Mouse (Mus musculus) T-helper 17 cell (primary cell): Measurements from ENCODE around the gene Carm1.
"Not testable (repeated sequence)": the region's sequence is repeated elsewhere in the genome, so short reads cannot be mapped to it uniquely, and the experiment has no call there.

Source experiments
- in situ Hi-C, 2 experiments: fragments of 300-600 bp; cut with MboI, MseI; formaldehyde crosslinking; loops; 1 replicate in 1 of 2; 2 replicates in 1 of 2; pipeline ENCODE4 v1.15.1; 2025; ENCODE audit warnings: high pct_unique_total_duplicates in 2 of 2

Gene Carm1

GRCm38 (mm10) chr9:21537009-21537408 lies 9.7 kb upstream of the Carm1 start:
- in situ Hi-C loops: no loop called here

DNA sequence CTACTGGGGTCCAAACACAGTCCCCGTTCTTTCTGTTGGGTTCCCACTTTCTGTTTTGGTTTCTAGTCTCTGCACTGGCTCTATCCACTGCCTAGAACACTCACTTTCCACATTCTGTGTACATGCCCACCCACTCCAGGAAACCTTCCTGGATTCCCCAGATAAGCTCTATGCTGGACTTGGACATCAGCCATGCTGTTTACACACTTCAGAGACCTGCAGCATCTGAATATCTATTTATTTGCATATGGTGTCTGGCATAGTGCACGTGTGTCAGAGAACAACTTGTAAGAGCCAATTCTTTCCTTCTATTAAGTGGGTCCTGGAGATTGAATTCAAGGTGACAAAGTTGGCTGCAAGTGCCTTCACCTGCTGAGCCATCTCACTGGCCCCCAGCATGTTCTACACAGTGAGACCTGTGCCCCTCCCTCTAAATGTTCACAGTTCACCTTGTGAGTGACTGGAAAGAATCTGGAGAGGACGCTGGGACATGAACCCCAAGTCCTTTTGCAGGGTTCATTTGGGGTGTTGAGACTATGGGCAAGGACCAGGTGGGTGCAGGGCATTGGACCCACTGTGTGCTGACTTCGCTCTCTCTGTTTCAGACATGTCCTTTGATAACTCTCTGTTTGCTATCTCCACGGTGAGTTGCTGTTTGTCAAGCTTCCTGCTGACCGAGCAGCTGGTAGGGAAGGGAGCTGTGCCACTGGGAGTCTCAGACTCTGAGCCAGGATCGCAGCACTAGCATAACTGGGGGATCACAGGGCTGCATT lies 6.5 kb upstream of the Carm1 start:
- in situ Hi-C loops: no loop called here

DNA sequence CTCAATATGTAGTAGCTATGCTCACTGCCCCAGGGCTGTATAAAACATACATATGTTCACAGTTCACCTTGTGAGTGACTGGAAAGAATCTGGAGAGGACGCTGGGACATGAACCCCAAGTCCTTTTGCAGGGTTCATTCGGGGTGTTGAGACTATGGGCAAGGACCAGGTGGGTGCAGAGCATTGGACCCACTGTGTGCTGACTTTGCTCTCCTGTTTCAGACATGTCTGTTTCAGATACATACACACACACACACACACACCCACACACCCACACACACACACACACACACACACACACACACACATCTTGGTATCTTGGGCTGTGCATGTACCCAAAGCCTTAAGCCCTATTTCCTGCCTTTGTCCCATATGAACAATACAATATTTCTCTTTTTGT lies 4.7 kb upstream of the Carm1 start:
- in situ Hi-C loops: not testable (repeated sequence)

DNA sequence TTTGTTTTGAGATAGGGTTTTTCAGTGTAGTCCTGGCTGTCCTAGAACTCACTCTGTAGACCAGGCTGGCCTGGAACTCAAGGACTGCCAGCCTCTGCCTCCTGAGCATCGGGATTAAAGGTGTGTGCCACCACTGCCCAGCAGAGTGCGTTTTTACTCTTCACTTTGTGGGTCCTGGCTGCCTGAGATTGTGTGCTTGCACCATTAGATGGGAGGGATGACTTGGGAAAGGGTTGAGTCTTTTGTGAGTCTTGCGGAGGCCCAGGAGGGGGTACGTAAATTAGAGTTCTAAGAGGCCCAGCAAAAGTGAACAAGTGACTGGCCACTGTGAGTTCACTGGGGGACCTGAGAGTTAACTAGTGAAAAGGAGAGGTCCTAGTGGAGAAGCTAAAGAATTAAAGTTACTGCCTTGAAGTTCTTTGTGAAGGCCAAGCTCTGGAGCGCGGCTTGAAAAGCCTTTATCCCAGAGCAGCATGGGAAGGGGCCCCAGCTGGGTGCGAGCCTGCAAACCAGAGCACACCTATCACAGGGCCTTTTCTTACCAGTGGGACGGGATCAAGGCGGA lies 1.3 kb upstream of the Carm1 start:
- in situ Hi-C loops: no loop called here

- in situ Hi-C loops: no loop called here
Observed at GRCm38 (mm10) chr9:21545916-21546788, 542 bp upstream of the Carm1 start.

DNA sequence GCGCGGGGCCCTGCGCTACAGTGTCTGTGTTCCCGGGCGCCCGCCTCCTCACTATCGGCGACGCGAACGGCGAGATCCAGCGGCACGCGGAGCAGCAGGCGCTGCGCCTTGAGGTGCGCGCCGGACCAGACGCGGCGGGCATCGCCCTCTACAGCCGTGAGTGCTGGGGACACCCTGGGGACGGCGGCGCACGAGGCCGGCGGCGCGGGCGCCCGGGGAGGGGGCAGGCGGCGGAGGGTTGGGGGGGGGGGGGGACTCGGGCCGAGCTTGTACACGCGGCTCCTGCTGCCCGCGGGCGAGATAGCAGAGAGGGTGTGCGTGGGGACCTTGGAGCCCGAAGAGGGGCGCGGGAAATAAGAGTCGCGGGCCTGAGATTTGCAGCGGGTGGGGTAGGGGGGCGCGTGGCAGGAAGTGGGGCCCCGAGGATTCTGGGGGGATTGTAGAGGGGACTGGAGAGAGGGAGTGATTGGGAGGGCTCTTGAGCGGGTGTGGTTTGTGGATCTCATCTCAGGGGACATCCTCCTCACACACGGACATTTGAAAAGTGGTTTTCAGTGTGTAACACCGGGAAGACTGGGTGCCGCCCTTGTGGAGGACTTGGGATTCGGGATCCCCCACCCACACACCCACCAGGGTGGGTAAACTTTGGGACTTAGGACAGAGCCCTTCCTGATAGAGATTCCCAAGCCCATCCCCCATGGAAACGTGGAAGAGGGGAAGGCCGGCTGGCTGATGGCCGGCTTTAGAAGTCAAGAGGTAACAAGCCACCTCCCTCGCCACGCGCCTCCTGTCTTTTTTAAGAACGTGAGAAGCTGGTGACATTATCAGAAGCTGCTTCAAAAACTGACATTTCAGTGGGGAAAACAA lies 614 bp downstream of the Carm1 start:
- in situ Hi-C loops: no loop called here

GRCm38 (mm10) chr9:21551049-21551448 lies 4.4 kb downstream of the Carm1 start:
- in situ Hi-C loops: no loop called here

DNA sequence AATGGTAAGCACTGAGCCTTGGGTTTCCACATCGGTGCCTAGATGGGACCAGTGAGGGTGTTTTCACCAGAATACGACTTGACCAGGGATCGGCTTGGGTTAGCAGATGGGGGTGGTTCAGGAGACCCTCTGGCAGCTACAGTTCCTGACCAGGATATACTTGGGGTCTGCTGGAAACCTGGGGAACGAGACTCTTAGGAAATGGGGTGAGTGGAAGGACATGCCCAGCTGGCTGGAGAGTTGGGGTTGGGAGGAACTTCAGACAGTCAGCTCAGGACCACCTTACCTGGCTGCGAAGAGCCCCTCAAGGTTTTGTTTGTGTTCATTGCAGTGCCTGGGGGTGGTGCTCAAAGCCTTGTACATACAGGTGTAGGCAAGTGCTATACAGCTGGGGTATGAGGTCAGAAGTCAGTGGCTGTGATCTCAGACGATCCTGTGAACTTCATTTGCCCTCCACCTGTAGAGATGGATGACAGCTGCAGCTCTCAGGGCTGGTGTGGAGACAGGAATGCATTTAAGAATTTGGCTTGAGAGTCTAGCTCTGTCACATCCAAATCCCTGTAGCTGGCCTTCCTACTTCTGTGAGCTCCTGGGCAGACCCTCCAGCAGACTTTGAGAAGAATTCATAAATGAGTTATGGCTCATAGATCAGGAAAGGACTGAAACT lies 7.0 kb downstream of the Carm1 start:
- in situ Hi-C loops: no loop called here

DNA sequence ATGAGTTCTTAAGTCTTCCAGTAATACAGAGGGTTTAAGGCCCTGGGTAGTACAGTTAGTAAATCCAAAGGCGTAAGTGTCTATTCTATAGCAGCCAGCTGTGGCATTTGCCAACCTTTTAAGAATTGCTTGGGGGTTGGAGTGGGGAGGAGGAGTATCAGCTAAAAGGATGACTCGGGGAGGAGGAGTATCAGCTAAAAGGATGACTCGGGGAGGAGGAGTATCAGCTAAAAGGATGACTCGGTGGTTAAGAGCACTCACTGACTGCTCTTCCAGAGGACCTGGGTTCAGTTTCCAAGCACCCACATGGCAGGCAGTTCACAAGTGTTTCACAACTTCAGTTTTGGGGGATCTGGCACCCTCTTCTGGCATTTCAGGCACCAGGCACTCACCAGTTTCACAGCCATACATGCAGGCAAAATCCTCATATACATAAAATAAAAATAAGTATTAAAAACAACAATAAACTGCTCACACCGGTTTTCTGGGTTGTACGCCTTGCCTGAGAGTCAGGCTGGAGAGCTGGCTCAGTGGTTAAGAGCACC lies 8.6 kb downstream of the Carm1 start:
- in situ Hi-C loops: no loop called here

DNA sequence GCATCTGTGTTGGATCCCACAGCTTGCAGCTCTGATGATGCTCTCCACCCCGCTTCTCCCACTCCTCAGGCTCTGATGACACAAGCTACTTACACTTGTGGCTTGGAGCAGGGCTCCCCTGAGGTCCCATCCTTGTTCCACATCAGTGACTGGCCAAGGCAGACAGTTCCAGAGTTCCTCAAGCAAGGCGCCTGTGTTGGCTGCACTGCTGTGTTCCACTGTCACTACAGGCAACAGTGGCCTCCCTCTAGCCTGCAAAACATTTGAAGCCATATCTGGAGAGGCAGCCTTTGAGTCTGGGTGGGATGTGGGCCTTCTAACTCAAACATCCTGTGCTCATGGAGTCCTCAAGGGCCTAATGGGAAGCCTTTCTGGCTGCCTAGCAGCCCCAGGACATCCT lies 10.3 kb downstream of the Carm1 start:
- in situ Hi-C loops: no loop called here

DNA sequence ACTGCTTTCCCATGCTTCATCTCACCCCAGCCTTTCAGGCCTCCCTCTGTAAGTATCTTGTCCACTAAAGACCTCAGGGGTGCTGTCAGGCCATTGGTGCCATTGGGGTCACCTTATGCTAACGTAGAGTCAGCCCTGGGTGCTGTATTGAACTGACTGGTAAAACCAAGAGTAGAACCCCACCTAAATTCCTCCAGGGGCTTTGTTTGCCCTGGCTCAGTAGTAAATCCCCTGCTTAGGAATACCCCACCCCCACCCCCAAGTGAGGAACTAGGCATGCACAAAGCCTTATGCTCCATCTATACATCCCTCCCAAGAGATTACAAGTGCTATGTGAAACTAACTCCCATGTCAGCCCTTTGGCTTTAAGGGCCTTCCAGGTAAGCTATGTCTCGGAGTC lies 10.9 kb downstream of the Carm1 start:
- in situ Hi-C loops: no loop called here

GRCm38 (mm10) chr9:21558366-21558765 lies 11.7 kb downstream of the Carm1 start:
- in situ Hi-C loops: no loop called here

DNA sequence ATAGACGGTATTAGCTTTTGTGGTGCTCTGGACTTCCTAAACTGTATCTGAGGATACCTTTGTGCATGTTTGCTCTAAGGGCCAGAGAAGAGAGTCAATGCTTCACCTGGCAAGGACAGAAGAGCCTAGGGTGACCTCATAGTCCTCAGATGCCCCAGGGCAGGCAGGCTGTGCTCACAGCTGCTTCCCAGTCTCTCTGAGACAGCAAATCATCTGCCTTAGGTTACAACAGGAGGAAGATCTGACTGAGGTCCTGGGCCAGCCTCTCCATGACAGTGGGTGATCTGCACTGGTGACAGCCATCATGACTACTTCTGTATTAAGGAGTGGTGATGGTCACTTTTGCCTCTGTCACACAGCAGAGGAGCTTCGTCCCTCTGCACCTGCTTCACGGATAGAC lies 12.5 kb downstream of the Carm1 start:
- in situ Hi-C loops: no loop called here

DNA sequence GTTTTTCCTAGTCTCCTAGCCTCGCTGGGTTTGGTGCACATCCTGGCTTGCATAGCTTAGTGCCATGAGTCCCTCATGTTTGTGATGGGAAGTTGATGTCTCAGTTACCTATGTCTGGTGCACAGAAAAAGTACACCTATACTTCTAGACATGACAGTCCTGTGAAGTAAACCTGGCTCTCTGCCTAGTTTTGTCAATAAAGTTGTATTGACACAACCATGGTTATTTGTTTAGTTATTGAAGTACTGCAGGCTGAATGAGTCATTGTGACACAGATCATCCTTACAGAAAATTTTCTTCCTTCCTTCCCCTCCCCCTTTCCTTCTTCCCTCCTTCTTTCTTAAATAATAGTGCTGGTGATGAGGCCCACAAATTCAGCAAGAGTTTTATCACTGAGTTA lies 17.7 kb downstream of the Carm1 start:
- in situ Hi-C loops: no loop called here

DNA sequence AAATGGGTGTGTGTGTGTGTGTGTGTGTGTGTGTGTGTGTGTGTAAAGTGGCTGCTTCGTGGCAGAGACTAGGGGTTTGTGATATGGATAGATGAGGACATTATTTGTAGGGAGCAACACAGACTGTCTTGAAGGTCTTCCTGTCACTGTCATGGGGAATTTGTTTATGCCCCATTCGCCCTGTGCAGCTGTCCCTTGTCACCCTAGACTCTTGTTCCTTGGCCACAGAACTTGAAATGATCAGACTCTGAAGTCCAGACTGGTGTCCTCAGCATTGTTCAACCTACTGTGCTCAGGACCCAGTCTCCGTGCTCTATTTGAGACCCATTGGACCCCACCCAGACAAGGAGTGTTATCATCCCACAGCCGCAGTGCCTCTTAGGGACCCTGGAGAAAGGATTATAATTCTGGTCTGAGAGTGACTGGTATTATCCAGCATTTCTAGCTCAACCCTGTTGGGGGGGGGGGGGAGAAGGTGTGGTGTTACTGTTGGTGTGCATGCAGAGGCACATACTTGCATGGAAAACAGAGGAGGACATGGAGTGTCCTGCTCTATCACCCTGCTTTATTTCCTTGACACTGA lies 18.4 kb downstream of the Carm1 start:
- in situ Hi-C loops: no loop called here

DNA sequence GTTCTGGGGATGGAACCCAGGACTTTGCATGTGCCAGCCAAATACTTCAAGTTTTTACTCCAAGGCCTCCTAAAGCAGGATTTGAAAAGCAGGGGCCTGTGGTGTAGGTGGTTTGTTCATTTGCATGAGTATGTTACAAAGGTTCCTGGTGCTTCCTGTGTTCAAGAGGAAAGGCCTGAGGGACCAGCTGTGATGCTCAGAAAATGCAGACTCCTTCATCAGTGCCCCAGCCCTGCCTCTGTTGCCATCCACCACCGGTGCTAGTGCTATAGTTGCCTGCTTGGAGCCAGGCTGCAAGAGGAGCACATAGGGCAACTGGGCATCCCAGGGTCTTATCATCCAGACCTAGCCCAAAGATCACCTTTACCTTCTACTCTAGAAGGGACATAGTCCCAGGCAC lies 19.8 kb downstream of the Carm1 start:
- in situ Hi-C loops: no loop called here

GRCm38 (mm10) chr9:21567051-21567450 lies 20.4 kb downstream of the Carm1 start:
- in situ Hi-C loops: no loop called here

GRCm38 (mm10) chr9:21568657-21569255 lies 22.1 kb downstream of the Carm1 start:
- in situ Hi-C loops: no loop called here

DNA sequence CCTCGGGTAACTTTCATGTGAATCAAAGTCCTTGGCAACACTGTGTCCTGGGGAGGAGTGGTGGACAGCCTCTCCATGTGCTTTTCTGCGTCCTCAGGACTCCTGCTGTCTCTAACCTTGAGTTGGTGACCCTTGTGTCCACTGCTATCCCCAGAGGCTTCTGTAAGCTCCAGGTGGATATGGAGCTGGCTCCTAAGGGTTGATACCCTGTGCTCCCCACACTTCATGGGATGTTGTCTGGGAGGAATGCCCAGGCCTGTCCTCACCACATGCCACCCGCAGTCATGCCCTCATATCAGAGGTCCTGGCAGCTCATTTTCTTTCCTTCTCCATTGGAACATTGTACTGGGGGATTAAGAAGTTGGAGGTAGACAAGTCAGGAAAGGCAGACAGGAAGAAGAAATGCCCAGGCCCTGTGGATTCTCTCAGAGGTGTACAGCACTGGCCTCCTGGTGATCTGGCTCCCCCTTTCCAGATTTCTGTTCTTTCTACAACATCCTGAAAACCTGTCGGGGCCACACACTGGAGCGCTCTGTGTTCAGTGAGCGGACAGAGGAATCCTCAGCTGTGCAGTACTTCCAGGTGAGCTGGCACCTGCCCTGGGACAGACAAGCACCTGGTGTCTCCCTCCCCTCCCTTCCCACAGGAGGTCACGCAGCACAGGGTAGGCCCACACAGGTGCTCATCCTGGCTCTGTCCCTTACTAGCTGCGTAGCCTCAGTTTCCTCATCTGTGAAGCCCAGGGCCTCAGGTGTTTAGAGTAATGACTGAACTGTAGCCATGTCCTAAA lies 27.5 kb downstream of the Carm1 start:
- in situ Hi-C loops: no loop called here
